Mouse (Mus musculus) forebrain, embryonic 14.5 days (tissue): Measurements from ENCODE around the gene Polr3a. TPM values are rescaled to one million over a fixed set of nuclear protein-coding genes. Genes with fewer than 3 reads are reported as not detected.

Source experiments
- ATAC-seq: fragments of 200-750 bp; cut with Nextera tagmentation; 2 replicates; pipeline ENCODE4 v1.8.0; 2017; ENCODE audit warnings: mild to moderate bottlenecking, moderate library complexity
- DNase-seq: peaks from one replicate; pipeline ENCODE4 v3.0.0-alpha.2; 2015; ENCODE audit warnings: low spot score
- H3K27ac ChIP-seq: fragments of 300-500 bp; sonication (generic); 2 replicates; pipeline ENCODE4 v1.5.1; 2014; ENCODE audit warnings: low read depth, mild to moderate bottlenecking, control low read depth, low read length, moderate library complexity
- H3K27me3 ChIP-seq: fragments of 300-500 bp; sonication (generic); replicated peaks from 2 replicates; pipeline ENCODE4 v1.6.1; 2014; ENCODE audit warnings: low read length, control low read depth, mixed read lengths; ENCODE audit not compliant: control insufficient read depth, insufficient read depth
- H3K36me3 ChIP-seq: fragments of 300-500 bp; sonication (generic); 2 replicates; pipeline ENCODE4 v1.6.1; 2014; ENCODE audit warnings: low read length, control low read depth; ENCODE audit not compliant: control insufficient read depth, insufficient read depth
- H3K4me1 ChIP-seq: fragments of 300-500 bp; sonication (generic); 2 replicates; pipeline ENCODE4 v1.6.1; 2014; ENCODE audit warnings: antibody characterized with exemption, low read length, control low read depth; ENCODE audit not compliant: control insufficient read depth, insufficient read depth
- H3K4me2 ChIP-seq: fragments of 300-500 bp; sonication (generic); 2 replicates; pipeline ENCODE4 v1.6.1; 2014; ENCODE audit warnings: mild to moderate bottlenecking, control low read depth, low read length
- H3K4me3 ChIP-seq: fragments of 300-500 bp; sonication (generic); 2 replicates; pipeline ENCODE4 v1.5.1; 2014; ENCODE audit warnings: low read depth, low read length, control low read depth
- H3K9ac ChIP-seq: fragments of 300-500 bp; sonication (generic); 2 replicates; pipeline ENCODE4 v1.6.1; 2014; ENCODE audit warnings: mild to moderate bottlenecking, low read length, control low read depth, moderate library complexity
- H3K9me3 ChIP-seq: fragments of 300-500 bp; sonication (generic); replicated peaks from 2 replicates; pipeline ENCODE4 v1.6.1; 2016; ENCODE audit warnings: low read length, control low read depth, mixed read lengths; ENCODE audit not compliant: control insufficient read depth
- WGBS: fragments of 180-500 bp; shearing (Covaris S2); extraction: QIAGEN DNeasy Blood & Tissue Kit; methylation state at CpG from one replicate; pipeline ENCODE4 v1.1.7; 2014; 5-methylcytosine and 5-hydroxymethylcytosine counted together
- polyA plus RNA-seq: library from polyadenylated mRNA; unstranded; fragments of >200 nt; fragmentation: Nextera tagmentation; extraction: Ambion mirVana; gene quantifications from 2 replicates; pipeline ENCODE4 v1.2.1, GENCODE M21; 2014

Gene Polr3a
- polyA plus RNA-seq: 14.7 and 15.5 TPM in 2 replicates

GRCm38 (mm10) chr14:24486773-24487227 lies at the start of gene Polr3a, which contains the start of gene Rps24:
Polr3a (minus strand) TSS chr14:24487058.
Rps24 (plus strand) TSS chr14:24487125.
- ATAC-seq (peak; percentile 66), DNase-seq (peak; percentile 96)
- WGBS: 1% methylated on average over 30 of the region's 30 CpGs
- Histone ChIP-seq H3K4me3 (peak within 1 kb of the TSS; percentile 84), H3K27me3 (no peaks in the 10 kb centered on the region), H3K9me3 (no peaks in the 10 kb centered on the region), H3K4me1 (peaks cover 8% of the 10 kb centered on the region), H3K9ac (peak within 1 kb of the TSS; percentile 76), H3K36me3 (peaks cover 25% of the 10 kb centered on the region), H3K27ac (no peak within 1 kb of the TSS), H3K4me2 (peak within 1 kb of the TSS; percentile 74)

GRCm38 (mm10) chr14:24534865-24535545 lies 48.1 kb upstream of the Polr3a start:
- Histone ChIP-seq H3K27ac (peak overlapping the region; percentile 29; the same call in 1 of the 2 replicates), H3K9ac (no peak overlapping the region), H3K27me3 (no peaks in the 10 kb centered on the region), H3K9me3 (peaks cover 3% of the 10 kb centered on the region; the same call in 1 of the 2 replicates), H3K4me1 (peaks cover 20% of the 10 kb centered on the region), H3K4me2 (no peak overlapping the region), H3K4me3 (no peak overlapping the region), H3K36me3 (no peaks in the 10 kb centered on the region)
- DNase-seq (peak; percentile 80), ATAC-seq (peak; percentile 45; the same call in 1 of the 2 replicates)
- 38% methylated on average over 9 of the region's 9 CpGs for WGBS

GRCm38 (mm10) chr14:24530228-24530627 lies 43.4 kb upstream of the Polr3a start:
- no peaks in the 10 kb centered on the region for H3K9me3 ChIP-seq
- H3K27me3 ChIP-seq: no peaks in the 10 kb centered on the region
- H3K36me3 ChIP-seq: no peaks in the 10 kb centered on the region
- 2% methylated on average over 6 of the region's 6 CpGs for WGBS
- no peak overlapping the region for H3K4me3 ChIP-seq
- peak overlapping the region; percentile 59 for H3K27ac ChIP-seq
- peak; percentile 81 for DNase-seq
- ATAC-seq: peak; percentile 61
- no peak overlapping the region for H3K9ac ChIP-seq
- no peak overlapping the region for H3K4me2 ChIP-seq
- H3K4me1 ChIP-seq: peaks cover 33% of the 10 kb centered on the region

GRCm38 (mm10) chr14:24526440-24526839 lies 39.6 kb upstream of the Polr3a start:
- WGBS: 12% methylated on average over 10 of the region's 10 CpGs

GRCm38 (mm10) chr14:24525677-24526415 lies 39.0 kb upstream of the Polr3a start:
- peak; percentile 80 for ATAC-seq
- Histone ChIP-seq H3K4me2 (peak overlapping the region; percentile 26), H3K36me3 (no peaks in the 10 kb centered on the region), H3K4me1 (peaks cover 21% of the 10 kb centered on the region), H3K9ac (peak overlapping the region; percentile 0; the same call in 1 of the 2 replicates), H3K27me3 (no peaks in the 10 kb centered on the region), H3K4me3 (no peak overlapping the region), H3K27ac (peak overlapping the region; percentile 94), H3K9me3 (no peaks in the 10 kb centered on the region)
- peak; percentile 89 for DNase-seq
- 3% methylated on average over 10 of the region's 10 CpGs for WGBS

More at GRCm38 (mm10) chr14:24526440-24526839, 39.6 kb upstream of the Polr3a start:
- Histone ChIP-seq H3K4me3 (no peak overlapping the region), H3K27ac (peak overlapping the region; percentile 94), H3K4me2 (peak overlapping the region; percentile 26), H3K9ac (0 out of 2 replicates have a peak overlapping the region, but pooled peaks have one; percentile 0), H3K9me3 (no peaks in the 10 kb centered on the region), H3K36me3 (no peaks in the 10 kb centered on the region), H3K4me1 (peaks cover 24% of the 10 kb centered on the region), H3K27me3 (no peaks in the 10 kb centered on the region)
- ATAC-seq (peak; percentile 57), DNase-seq (peak; percentile 82)

GRCm38 (mm10) chr14:24525137-24525536 lies 38.3 kb upstream of the Polr3a start:
- ATAC-seq (no peak), DNase-seq (no peak)
- 54% methylated on average over 3 of the region's 3 CpGs for WGBS
- Histone ChIP-seq H3K4me1 (peaks cover 14% of the 10 kb centered on the region), H3K27me3 (no peaks in the 10 kb centered on the region), H3K9me3 (no peaks in the 10 kb centered on the region), H3K36me3 (no peaks in the 10 kb centered on the region), H3K27ac (peak overlapping the region; percentile 94), H3K4me3 (no peak overlapping the region), H3K4me2 (no peak overlapping the region), H3K9ac (no peak overlapping the region)

GRCm38 (mm10) chr14:24521597-24521996 lies 34.7 kb upstream of the Polr3a start:
- 82% methylated on average over 8 of the region's 8 CpGs for WGBS
- Histone ChIP-seq H3K4me2 (no peak overlapping the region), H3K27me3 (no peaks in the 10 kb centered on the region), H3K36me3 (no peaks in the 10 kb centered on the region), H3K27ac (no peak overlapping the region), H3K4me1 (peaks cover under 1% of the 10 kb centered on the region; the same call in 1 of the 2 replicates), H3K4me3 (no peak overlapping the region), H3K9me3 (no peaks in the 10 kb centered on the region), H3K9ac (no peak overlapping the region)
- DNase-seq: no peak
- ATAC-seq: no peak

- H3K27me3 ChIP-seq: no peaks in the 10 kb centered on the region
- peak; percentile 86 for ATAC-seq
- H3K9ac ChIP-seq: no peak overlapping the region
- H3K4me2 ChIP-seq: no peak overlapping the region
- DNase-seq: peak; percentile 87
- H3K36me3 ChIP-seq: no peaks in the 10 kb centered on the region
- 39% methylated on average over 6 of the region's 6 CpGs for WGBS
- peak overlapping the region; percentile 68; the same call in 1 of the 2 replicates for H3K27ac ChIP-seq
- peaks cover 13% of the 10 kb centered on the region for H3K4me1 ChIP-seq
- H3K4me3 ChIP-seq: no peak overlapping the region
- H3K9me3 ChIP-seq: 0 out of 2 replicates have a peak, but pooled peaks cover 4% of the 10 kb centered on the region
These were observed 25.8 kb upstream of the Polr3a start for GRCm38 (mm10) chr14:24512527-24513161.
